9 mouse cellular contexts compared by ENCODE assay signal in genomic region chr9:121335568-121335967, GRCm38 (mm10). TPM values are rescaled to one million over a fixed set of nuclear protein-coding genes. Genes with fewer than 3 reads are reported as not detected.
DNase-seq lines count a peak whose midpoint lies in the region; ATAC-seq and TF ChIP-seq lines count a peak whose summit lies in the region.
"Had no signal": no experiment of that assay in that cellular context is flagged by ENCODE, and none has a peak within 500 bp of the region (broad histone marks: within the 10 kb centered on the region; RNA-seq: fewer than 3 reads in every experiment).

No protein-coding gene starts in this region.

- no peak overlapping the region for H3K4me2 ChIP-seq in intestine, embryonic 14.5 days (ENCODE audit: low read length)
- no peak overlapping the region for H3K4me2 ChIP-seq in intestine, embryonic 16.5 days (ENCODE audit: low read depth, low read length)
- no peak overlapping the region for H3K4me2 ChIP-seq in heart, embryonic 15.5 days
- H3K4me2 ChIP-seq in kidney, postnatal 0 days (ENCODE audit: low read length), result no peak overlapping the region
- no peak overlapping the region for H3K4me2 ChIP-seq in neural tube, embryonic 14.5 days (ENCODE audit: low read depth, low read length)

- 0 out of 2 replicates have a peak overlapping the region, but pooled peaks have one; percentile 51 for H3K27ac ChIP-seq in intestine, embryonic 14.5 days (ENCODE audit: low read depth)
- no peak overlapping the region for H3K27ac ChIP-seq in intestine, embryonic 16.5 days (ENCODE audit: low read length)
- H3K27ac ChIP-seq in heart, embryonic 15.5 days, result peak overlapping the region; percentile 79
- H3K27ac ChIP-seq in kidney, postnatal 0 days, result peak overlapping the region; percentile 16; the same call in 1 of the 2 replicates
- peak overlapping the region; percentile 28; the same call in 1 of the 2 replicates for H3K27ac ChIP-seq in neural tube, embryonic 14.5 days (ENCODE audit: low read depth, low read length)

- no peak overlapping the region for H3K4me3 ChIP-seq in intestine, embryonic 14.5 days (ENCODE audit: low read depth, low read length)
- H3K4me3 ChIP-seq in intestine, embryonic 16.5 days (ENCODE audit: low read length), result no peak overlapping the region
- no peak overlapping the region for H3K4me3 ChIP-seq in heart, embryonic 15.5 days
- H3K4me3 ChIP-seq in kidney, postnatal 0 days (replicated peaks; ENCODE audit: low read depth, low read length), result no peak overlapping the region
- no peak overlapping the region for H3K4me3 ChIP-seq in neural tube, embryonic 14.5 days (ENCODE audit: low read depth, low read length)

- H3K36me3 ChIP-seq in intestine, embryonic 14.5 days (ENCODE audit: control insufficient read depth, insufficient read depth, low read length), result no peaks in the 10 kb centered on the region
- H3K36me3 ChIP-seq in intestine, embryonic 16.5 days (ENCODE audit: control insufficient read depth, insufficient read depth, low read length), result no peaks in the 10 kb centered on the region
- no peaks in the 10 kb centered on the region for H3K36me3 ChIP-seq in heart, embryonic 15.5 days
- H3K36me3 ChIP-seq in kidney, postnatal 0 days (ENCODE audit: insufficient read depth, low read length), result no peaks in the 10 kb centered on the region
- no peaks in the 10 kb centered on the region for H3K36me3 ChIP-seq in neural tube, embryonic 14.5 days (ENCODE audit: control insufficient read depth, insufficient read depth, low read length)

- TF ChIP-seq CTCF in kidney, postnatal 0 days (IDR thresholded peaks at IDR 0.05; ENCODE audit: low read depth), result no peak

- no peak overlapping the region for H3K9ac ChIP-seq in intestine, embryonic 14.5 days (ENCODE audit: low read length)
- H3K9ac ChIP-seq in intestine, embryonic 16.5 days (ENCODE audit: low read depth, low read length), result no peak overlapping the region
- no peak overlapping the region for H3K9ac ChIP-seq in heart, embryonic 15.5 days
- no peak overlapping the region for H3K9ac ChIP-seq in kidney, postnatal 0 days (ENCODE audit: low read depth, low read length)
- no peak overlapping the region for H3K9ac ChIP-seq in neural tube, embryonic 14.5 days (replicated peaks; ENCODE audit: low read depth, low read length)

- H3K4me1 ChIP-seq in intestine, embryonic 14.5 days (replicated peaks; ENCODE audit: control insufficient read depth, insufficient read depth, low read length), result peaks cover 51% of the 10 kb centered on the region
- peaks cover 67% of the 10 kb centered on the region for H3K4me1 ChIP-seq in intestine, embryonic 16.5 days (ENCODE audit: control insufficient read depth, insufficient read depth, low read length)
- peaks cover 78% of the 10 kb centered on the region for H3K4me1 ChIP-seq in heart, embryonic 15.5 days (replicated peaks)
- peaks cover 21% of the 10 kb centered on the region; the same call in 1 of the 2 replicates for H3K4me1 ChIP-seq in kidney, postnatal 0 days (replicated peaks; ENCODE audit: insufficient read depth, low read length)
- H3K4me1 ChIP-seq in neural tube, embryonic 14.5 days (ENCODE audit: control insufficient read depth, insufficient read depth, low read length), result peaks cover 27% of the 10 kb centered on the region

- no peak for ATAC-seq in intestine, embryonic 14.5 days (replicated peaks; ENCODE audit: low FRiP score, low TSS enrichment, low read depth)
- no peak for ATAC-seq in intestine, embryonic 16.5 days
- no peak for ATAC-seq in heart, embryonic 15.5 days (replicated peaks; ENCODE audit: insufficient number of reproducible peaks, insufficient read depth, low FRiP score, low read depth)
- ATAC-seq in kidney, postnatal 0 days (replicated peaks; ENCODE audit: low FRiP score, low read depth), result no peak
- ATAC-seq in neural tube, embryonic 14.5 days (ENCODE audit: low read depth), result no peak
- no peak for ATAC-seq in cerebellum, adult (ENCODE audit: insufficient number of reproducible peaks, low FRiP score, low TSS enrichment)

- H3K9me3 ChIP-seq in intestine, embryonic 14.5 days (ENCODE audit: control insufficient read depth, low read length), result no peaks in the 10 kb centered on the region
- no peaks in the 10 kb centered on the region for H3K9me3 ChIP-seq in intestine, embryonic 16.5 days (ENCODE audit: control insufficient read depth, low read length)
- H3K9me3 ChIP-seq in heart, embryonic 15.5 days (replicated peaks), result no peaks in the 10 kb centered on the region
- no peaks in the 10 kb centered on the region for H3K9me3 ChIP-seq in kidney, postnatal 0 days (replicated peaks; ENCODE audit: low read length)
- H3K9me3 ChIP-seq in neural tube, embryonic 14.5 days (ENCODE audit: control insufficient read depth, low read length), result no peaks in the 10 kb centered on the region

- no peaks in the 10 kb centered on the region for H3K27me3 ChIP-seq in intestine, embryonic 14.5 days (replicated peaks; ENCODE audit: control insufficient read depth, insufficient read depth, low read length)
- H3K27me3 ChIP-seq in intestine, embryonic 16.5 days (replicated peaks; ENCODE audit: control insufficient read depth, insufficient read depth, low read length), result no peaks in the 10 kb centered on the region
- H3K27me3 ChIP-seq in heart, embryonic 15.5 days, result no peaks in the 10 kb centered on the region
- H3K27me3 ChIP-seq in kidney, postnatal 0 days (ENCODE audit: insufficient read depth, low read length), result no peaks in the 10 kb centered on the region
- H3K27me3 ChIP-seq in neural tube, embryonic 14.5 days (ENCODE audit: control insufficient read depth, insufficient read depth, low read length), result no peaks in the 10 kb centered on the region

- WGBS in intestine, embryonic 14.5 days, result 54% methylated on average over 7 of the region's 7 CpGs
- WGBS in intestine, embryonic 16.5 days, result 50% methylated on average over 7 of the region's 7 CpGs
- 46% methylated on average over 7 of the region's 7 CpGs for WGBS in heart, embryonic 15.5 days
- 38% methylated on average over 7 of the region's 7 CpGs for WGBS in kidney, postnatal 0 days
- WGBS in neural tube, embryonic 14.5 days, result 50% methylated on average over 7 of the region's 7 CpGs

- no peak for DNase-seq in intestine, embryonic 14.5 days (ENCODE audit: low spot score)
- no peak for DNase-seq in kidney, postnatal 0 days (ENCODE audit: low spot score)
- no peak for DNase-seq in right cerebral cortex, postnatal 14 days
- DNase-seq in thymus, adult 18-20 months, result no peak
- DNase-seq: liver had no signal

RNA-seq across cellular contexts. Expression of gene Trak1, which starts 38.3 kb away (rescaled TPM):
- polyA plus RNA-seq in intestine, embryonic 14.5 days (2014; fragmentation: Nextera tagmentation; extraction: Ambion mirVana), result 23.4 and 26.1 TPM in 2 replicates
- polyA plus RNA-seq in intestine, embryonic 16.5 days (2015; fragmentation: Nextera tagmentation; extraction: Ambion mirVana), result 21.7 and 23.7 TPM in 2 replicates
- polyA plus RNA-seq in heart, embryonic 15.5 days (2015; fragmentation: Nextera tagmentation; extraction: Ambion mirVana), result 37.0 and 46.4 TPM in 2 replicates
- polyA plus RNA-seq in kidney, postnatal 0 days (2015; fragmentation: Nextera tagmentation; extraction: Ambion mirVana), result 11.6 and 13.0 TPM in 2 replicates
- polyA plus RNA-seq in neural tube, embryonic 14.5 days (2014; fragmentation: Nextera tagmentation; extraction: Ambion mirVana), result 58.6 and 60.0 TPM in 2 replicates

RNA-seq across cellular contexts. Expression of gene Ulk4, which starts 58.6 kb away (rescaled TPM):
- 113 and 122 TPM in 2 replicates for polyA plus RNA-seq in intestine, embryonic 14.5 days (2014; fragmentation: Nextera tagmentation; extraction: Ambion mirVana)
- 115 and 120 TPM in 2 replicates for polyA plus RNA-seq in intestine, embryonic 16.5 days (2015; fragmentation: Nextera tagmentation; extraction: Ambion mirVana)
- 89.3 and 95.4 TPM in 2 replicates for polyA plus RNA-seq in heart, embryonic 15.5 days (2015; fragmentation: Nextera tagmentation; extraction: Ambion mirVana)
- polyA plus RNA-seq in kidney, postnatal 0 days (2015; fragmentation: Nextera tagmentation; extraction: Ambion mirVana), result 135 and 136 TPM in 2 replicates
- polyA plus RNA-seq in neural tube, embryonic 14.5 days (2014; fragmentation: Nextera tagmentation; extraction: Ambion mirVana), result 65.5 and 86.7 TPM in 2 replicates
